Mouse (Mus musculus) spleen, embryonic (tissue): ENCODE data around the gene Tex21.
"Not testable (repeated sequence)": the region's sequence is repeated elsewhere in the genome, so short reads cannot be mapped to it uniquely, and the experiment has no call there.

Source experiments
- CTCF ChIA-PET: fragments of 350-600 bp; sonication (Branson Sonifier 250); formaldehyde crosslinking; loops from one replicate; lab custom pipeline; 2022; lab: Charles Lee

Tex21 gene

DNA sequence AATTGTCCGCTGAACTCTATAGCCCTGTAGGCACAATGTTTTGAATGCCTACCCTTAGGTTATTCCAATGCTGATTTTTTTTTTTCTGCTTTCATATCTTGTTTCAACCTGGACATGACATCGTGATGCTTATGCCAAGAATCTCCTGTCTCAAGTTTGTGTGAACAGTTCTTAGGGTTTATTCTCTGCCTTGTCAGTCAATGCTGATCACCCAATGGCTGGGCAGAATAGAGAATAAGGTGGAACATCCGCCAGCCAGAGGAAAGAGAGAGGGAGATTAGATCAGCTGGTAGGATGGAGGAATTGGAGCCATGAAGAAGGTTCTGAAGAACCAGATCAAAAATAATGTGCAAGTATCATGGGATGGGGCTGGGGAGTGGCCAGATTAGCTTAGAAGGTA lies 14.1 kb upstream of the Tex21 start:
- CTCF ChIA-PET = no interaction called here

DNA sequence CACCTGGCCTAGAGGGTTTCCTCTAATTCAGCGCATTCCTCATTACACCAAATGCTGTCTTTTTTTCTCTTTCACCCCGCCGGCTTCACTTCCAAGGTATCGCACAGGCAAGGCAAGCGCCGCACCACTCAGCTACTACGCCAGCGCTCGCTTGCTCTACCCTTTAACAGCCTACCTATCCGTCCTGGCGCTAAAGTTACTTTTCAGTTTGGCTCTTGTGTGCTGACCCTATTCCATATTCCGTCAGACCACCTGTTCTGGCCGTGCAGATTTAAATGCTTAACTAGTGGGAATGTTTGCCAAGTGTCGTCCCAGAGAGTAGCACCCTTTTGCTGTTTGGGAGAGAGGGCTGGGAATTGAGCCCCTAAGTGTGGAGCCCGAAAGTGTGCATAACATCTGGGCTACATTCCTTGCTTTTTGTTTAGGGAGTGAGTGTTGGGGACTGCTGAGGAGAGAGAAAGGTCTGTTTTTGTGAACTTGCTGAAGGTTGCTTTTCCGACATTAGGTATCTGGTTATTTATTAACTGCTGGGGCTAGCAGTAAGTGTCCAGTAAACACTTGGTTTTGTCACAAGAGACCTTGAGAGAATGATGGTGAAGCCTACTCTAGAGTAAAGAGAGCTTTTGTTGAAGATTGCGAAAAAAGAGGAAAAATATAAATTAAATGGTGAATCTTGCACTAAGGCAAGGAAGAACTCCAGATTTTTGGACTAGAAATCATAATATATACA lies 9.7 kb upstream of the Tex21 start:
- CTCF ChIA-PET = no interaction called here

DNA sequence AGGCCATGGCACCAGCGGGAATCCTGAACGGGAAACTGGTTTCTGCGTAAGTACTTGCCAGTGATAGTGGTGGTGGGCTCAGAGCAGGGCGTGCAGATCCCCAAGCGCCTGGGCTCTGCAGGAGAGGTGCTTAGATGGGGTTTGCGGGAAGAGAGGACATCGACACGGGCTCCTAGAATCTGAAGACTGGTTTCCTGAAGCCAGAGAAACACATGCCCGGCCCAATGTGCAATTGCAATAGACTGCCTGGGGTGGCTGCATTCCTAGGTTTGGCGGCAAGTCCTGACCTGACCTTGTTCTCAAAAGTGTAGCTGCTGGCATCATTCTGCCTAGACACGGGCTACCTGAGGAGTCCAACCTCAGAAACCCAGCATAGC lies 8.9 kb upstream of the Tex21 start:
- CTCF ChIA-PET = no interaction called here

DNA sequence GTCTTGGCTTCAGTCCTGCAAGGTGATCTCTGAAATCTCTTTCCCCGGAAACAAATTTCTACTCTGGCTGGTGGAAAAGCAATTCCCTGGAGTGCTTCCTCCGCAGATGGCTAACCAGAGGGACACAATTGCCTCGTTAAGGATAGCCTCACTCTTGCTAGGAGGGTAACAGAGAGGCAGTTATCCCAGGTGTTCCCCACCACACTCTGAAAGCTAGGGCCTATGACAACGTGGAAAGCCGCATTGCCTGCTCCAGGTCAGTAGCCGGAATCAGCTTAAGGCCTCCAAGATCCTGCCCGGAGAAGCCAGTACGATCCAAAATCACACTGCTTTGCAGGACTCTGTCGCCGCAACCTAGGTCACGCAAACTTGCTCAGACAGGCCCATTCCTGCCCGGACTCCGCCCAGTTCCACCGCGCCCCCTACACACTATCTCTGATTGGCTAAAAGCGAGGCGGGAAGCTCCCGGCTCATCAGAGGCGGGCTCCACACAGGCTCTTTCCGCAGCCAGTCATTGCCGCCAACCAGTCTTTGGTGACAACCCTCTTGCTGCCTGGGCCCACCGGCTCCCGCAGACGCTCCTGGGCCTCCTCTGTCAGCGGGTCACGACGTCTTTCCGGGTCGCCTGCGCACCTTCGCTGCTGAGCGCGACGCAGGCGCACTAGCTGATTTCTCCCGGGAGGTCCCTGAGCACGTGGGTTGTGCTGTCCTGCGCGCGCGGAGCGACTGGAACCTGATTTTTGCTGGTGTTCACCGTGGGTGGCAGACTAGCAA lies 8.4 kb upstream of the Tex21 start, which contains the start of gene Mthfd1:
Gene Mthfd1, plus strand, starts transcription at position 574 of the 774 bp plus-strand sequence.
- CTCF ChIA-PET = no interaction called here

DNA sequence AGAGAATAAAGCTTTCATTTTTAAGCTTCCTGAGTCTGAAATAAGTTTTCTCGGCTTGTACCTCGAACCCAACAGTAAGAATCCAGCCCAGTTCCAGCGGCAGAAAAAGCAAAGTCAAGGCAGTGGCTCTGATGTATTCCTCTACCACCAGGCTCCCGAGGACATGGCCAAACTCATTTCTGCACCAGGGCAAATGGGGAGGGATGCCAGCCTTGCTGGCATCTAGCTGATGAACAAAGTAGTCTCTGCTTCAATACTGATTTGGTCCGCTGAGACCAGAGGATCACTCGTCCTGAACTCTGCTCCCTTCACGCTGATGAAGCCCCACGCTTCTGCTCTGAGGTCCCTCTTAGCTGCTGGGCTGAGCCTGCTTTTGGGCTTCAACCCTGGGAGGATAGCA lies 7.4 kb upstream of the Tex21 start:
- CTCF ChIA-PET = no interaction called here

DNA sequence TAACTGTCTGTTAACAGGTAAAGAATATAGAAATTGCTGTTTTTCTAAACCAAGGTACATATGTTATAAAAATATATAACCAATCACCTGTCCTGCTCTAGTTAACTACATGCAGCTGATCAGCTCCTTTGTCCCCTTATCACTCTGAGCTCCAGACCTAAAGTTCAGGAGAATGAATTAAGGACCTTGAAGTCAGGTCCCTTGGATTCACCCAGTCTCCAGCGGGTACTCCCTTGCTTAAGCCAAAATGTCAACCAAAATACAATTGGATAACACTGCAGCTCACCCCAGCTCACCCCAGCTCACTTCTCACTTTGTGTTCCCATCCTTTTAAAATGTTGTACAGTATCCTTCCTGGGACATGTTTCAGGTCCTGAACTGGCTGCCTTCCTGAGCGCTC lies 7.0 kb upstream of the Tex21 start:
- CTCF ChIA-PET = no interaction called here

DNA sequence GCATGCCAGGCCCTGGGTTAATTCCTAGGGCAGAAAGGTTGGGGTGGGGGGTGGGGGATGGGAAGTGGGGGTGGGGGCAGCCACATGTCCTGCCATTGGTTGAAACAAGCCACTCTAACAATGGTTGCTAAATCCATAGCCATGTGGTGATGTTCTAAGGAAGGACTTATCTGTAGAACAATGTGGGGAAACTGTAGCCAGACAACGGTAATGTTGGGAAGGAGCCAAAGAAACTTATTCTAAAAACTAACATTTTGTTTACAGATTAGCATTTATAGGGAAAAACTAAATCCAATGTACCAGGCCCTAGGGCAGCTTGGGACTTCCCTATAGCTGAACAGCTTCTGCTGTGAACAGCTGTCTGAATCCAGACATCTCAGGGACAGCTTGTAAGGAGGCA lies 6.5 kb upstream of the Tex21 start:
- CTCF ChIA-PET = no interaction called here

DNA sequence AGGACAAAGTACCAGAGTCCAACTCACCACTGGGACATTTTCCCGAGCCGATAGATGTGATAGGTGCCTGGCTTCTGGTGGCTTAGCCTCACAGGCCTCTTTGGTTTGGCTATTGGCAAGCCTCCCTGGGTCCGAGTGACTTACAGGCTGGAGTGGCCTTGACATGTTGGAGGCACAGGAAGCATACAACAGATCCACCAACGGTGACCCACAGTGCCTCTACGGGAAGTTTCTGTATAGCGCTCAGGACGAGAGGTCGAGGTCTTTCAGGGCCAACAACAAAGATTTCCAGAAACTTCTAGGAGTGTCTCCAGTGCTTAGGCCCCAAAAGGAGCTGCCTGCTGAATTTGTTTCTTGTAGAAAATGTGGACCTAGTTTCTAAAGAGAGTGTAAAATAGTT lies 1.6 kb downstream of the Tex21 start:
- CTCF ChIA-PET = no interaction called here

DNA sequence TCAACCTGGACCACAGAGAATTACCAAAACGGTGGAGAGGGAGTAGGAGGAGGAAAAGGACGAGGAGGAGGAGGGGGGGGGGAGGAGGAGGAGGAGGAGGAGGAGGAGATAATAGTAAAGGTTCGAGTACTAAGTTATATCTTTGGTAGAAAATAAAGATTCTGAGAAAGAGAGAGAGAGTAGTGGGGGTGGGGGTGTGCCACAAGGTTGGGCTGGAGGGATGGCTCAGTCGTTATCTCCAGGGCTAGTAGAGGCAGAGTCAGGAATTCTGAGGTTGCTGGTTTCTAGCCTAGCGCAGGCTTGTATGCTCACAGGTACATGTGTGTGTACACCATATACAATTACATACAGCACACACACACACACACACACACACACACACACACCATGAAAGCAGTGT lies 4.7 kb downstream of the Tex21 start:
- CTCF ChIA-PET = no interaction called here

DNA sequence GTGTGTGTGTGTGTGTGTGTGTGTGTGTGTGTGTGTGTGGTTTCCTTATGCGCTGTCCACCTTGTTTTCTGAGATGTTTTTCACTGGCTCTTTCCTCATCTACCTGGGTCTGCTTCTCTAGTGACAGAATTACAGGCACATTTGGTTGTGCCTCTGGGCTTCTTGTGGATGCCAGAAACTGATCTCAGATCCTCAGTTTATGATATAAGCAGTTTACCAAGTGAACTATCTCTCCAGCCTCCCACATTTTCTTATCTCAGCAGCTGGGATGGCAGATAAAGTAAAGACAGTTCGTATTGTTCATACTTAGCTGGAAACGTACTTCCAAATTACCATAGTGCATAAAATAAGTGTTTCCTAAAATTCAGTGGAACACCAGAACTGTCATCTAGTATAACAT lies 5.5 kb downstream of the Tex21 start:
- CTCF ChIA-PET = no interaction called here

DNA sequence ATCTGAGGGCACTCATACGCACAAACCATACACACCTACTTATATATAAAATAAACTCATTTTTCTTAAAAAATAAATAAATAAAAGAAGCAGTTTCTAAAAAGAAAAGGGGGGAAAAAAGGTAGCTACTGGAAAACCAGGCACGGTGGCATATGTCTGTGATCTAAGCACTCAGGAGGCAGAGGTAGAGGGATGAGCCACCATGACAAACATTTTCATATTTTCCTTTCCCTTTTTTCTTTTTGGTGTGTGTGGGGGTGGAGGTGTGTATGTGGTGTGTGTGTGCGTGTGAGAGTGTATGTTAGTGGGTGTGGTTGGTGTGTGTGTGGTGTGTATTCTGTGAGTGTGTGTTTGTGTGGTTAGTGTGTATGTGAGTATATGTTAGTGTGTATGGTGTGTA lies 5.9 kb downstream of the Tex21 start:
- CTCF ChIA-PET = no interaction called here

DNA sequence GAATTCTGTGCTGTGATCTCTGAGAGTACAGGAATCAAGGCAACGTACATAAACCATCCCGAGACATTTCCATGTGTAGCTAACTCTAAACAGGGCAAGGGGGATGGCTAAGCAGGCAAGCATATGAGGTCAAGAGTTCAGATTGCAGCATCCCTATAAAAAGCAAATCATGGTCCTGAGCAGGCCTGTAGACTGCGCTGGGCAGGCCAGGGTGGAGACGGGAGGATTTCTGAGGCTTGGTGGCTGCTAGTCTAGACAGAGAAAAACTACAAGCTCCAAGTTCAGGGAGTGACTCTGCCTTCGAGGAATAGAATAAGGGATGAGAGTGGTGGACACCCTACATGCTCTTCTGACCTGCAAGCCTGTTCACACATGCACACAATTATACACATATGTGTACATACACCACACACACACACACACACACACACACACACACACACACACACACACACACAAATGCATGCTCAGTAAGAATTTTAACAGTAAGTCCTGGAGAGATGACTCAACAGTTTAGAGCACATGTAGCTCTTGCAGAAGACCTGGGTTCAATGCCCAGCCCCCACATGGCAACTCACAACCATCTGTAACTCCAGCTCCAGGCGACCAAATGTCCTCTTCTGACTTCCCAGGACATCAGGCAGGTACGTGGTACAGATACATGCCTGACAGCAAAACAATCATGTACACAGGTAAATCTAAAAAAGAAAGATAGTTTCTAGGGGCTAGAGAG lies 6.5 kb downstream of the Tex21 start:
- CTCF ChIA-PET = no interaction called here

DNA sequence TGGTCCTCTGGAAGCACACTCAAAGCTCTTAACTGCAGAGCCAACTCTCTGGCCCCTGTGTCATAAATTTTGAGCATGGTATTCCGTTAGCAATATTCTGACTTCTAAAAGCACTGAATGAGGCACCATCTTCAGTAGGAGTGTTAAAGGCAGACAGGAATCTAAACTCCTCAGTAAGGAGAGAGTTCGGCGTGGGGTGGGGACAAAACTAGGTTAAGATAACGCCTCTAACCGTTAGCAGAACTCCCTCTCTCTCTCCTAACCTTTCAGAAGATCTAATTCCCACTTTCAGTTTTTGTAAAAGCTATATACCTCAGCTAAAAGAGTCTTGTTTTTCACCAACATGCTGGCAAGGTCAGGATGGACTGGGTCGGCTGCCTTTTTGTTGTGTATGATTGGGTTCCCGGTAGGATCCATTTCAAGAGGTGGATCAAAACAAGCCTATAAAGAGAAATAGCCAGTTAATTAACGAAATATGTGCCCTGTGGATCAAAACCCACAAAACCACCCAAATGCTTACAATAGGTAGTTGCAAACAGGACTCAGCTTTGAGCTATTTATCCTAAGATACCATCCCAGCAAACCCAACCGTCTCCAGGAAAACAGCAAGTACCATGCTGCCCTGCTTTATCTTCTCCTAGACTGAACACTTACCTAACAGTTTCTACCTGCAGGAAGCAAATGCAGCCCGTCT lies 7.3 kb downstream of the Tex21 start:
- CTCF ChIA-PET = no interaction called here

DNA sequence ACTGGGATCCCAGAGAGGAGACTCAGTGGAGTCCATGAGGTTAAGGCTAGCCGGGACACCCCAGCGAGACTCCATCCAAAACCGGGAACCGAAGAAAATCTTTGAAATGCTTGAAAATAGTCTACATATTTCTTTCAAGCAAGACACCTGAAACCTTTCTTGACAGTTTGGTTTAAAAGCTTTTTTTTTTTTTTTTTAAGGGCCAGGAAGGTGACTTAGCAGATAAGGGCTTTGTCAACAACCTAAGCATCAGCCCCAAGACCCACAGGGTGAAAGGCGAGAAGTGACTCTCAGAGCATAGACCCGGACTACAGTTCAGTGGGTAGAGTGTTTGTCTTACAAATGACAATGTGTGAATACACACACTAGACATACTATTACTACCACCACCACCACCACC lies 11.3 kb downstream of the Tex21 start:
- CTCF ChIA-PET = interaction anchor here (0.5 kb wide), 1 partner anchor 56 kb away, joined by 3 read pairs; no protein-coding TSS in a partner anchor

DNA sequence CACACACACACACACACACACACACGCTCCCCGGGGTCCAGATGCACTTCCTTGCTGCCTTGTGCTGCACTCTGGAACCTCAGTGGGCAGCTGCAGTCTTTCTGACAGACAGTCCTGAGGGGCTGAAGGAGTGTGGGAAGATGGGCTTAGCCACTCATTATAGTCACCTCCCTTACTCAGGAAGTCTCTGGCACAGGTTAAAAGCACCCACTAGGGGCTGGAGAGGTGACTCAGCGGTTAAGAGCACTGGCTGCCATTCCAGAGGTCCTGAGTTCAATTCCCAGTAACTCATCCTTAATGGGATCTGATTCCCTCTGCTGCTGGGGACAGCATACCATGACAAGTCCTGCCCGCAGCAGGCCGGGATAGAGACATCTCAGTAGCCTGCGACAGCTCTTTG lies 15.9 kb downstream of the Tex21 start:
- CTCF ChIA-PET = no interaction called here

DNA sequence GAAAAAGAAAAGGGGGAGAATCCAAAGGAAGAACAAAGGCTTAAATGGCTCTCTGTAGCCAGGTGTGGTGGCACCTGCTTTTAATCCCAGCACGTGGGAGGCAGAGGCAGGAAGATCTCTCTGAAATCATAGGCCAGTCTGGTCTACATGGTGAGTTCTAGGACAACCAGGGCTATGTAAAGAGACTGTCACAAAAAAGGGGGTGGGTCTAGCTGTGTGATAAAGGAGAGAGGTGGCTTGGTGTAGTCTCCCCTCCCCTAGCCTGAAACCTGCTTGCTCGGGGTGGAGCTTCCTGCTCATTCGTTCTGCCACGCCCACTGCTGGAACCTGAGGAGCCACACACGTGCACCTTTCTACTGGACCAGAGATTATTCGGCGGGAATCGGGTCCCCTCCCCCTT lies 24.4 kb downstream of the Tex21 start:
- CTCF ChIA-PET = not testable (repeated sequence)

DNA sequence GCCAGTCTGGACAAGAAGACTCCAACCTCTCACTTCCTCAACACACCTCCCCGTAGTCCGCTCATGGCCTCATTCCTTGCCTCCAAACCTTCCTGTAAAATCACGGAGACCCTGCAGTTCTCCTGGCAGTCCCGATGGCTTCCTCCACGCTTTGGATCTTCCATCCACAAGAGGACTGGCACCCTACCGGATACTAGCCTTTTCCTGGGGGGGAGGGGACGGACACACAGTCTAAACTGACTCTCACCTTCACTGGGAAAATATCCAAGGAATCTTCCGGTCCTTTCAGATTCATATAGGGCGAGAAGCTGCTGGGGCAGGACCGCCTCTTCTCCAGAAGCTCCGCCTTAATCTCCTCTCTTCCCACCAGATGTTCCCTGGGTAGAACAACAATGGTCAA lies 29.8 kb downstream of the Tex21 start:
- CTCF ChIA-PET = no interaction called here

DNA sequence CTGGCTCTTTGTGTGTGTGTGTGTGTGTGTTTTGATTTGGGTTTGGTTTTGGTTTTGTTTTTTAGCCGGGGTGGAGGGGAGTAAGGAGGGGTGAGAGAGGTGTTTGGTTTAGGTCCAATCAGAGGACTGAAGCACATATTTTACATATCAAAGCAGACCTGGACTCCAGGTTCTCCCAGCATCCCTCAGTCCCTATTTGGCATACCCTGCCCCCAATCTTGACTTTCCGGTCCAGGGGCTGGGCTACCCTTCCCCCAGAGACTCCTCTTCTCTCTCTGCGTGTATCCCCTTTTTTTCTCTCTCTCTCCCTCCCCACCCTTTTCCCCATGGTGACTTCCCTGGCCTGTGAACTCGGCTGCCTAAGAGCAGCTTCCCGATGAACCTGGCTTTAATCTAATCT lies 31.4 kb downstream of the Tex21 start:
- CTCF ChIA-PET = no interaction called here

DNA sequence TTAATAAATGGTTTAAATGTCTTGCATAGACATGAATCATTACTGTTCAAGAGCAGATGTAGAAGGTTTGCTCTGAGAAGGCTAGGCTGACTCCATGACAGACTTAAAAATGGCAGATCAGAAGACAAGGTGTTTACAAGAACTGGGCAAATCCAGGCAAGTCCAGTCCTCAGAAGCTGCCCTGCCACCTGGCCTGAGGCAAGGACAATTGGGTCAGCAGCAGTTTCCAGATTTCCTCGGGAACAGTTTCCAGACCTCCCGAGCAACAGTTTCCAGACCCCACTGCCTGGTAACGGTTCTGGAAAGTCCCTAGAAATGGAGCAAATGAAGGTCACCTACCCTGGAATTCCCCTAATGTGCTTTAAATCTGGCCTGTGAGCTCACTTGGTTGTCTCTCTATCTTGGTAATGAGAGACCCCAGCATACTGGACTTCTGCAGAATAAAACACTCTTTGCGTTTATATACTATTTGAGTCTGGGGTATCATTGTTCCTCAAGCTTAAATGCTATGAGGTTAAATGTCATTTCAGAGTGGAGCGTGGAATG lies 37.0 kb downstream of the Tex21 start:
- CTCF ChIA-PET = interaction anchor here (0.6 kb wide), 1 partner anchor 12 kb away, joined by 3 read pairs; no protein-coding TSS in a partner anchor

DNA sequence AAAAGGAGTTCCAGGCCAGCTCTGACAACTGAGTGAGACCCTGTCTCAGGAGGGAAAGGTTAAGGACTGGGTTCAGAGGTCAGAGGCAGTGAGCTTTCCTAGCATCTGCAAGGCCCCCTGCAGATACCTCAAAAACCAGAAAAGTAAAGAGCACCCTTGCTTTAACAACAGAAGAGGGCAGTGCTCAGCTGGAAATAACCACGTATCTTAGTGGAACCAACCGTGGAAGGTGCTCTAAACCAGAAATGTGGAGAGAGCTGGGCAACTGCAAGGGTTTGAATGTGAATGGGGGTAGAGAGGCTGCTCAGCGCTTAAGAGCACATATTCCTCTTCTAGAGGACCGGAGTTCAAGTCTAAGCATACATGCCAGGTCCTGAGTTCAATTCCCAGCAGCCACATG lies 46.2 kb downstream of the Tex21 start:
- CTCF ChIA-PET = no interaction called here

DNA sequence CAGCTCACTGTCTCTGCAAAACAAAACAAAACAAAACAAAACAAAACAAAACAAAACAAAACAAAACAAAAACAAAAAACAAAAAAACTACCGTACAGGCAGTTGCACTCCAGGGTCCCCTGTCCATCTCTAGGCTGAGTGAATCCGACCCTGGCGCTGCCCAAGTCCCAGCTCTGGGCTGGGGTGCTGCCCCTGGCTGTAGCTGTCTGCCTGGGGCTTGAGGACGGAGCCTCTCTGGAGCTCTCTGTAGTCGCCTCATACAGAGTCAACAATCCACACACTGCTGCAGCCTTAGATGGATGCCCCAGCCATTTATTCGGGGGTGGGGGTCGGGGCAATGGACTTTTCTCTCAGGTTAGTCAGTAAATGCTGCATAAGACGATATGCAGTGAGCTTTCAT lies 49.5 kb downstream of the Tex21 start:
- CTCF ChIA-PET = interaction anchor here (0.5 to 1.1 kb wide), 4 partner anchors 13 to 526 kb away, joined by 3 to 5 read pairs (median 3); no protein-coding TSS in a partner anchor

DNA sequence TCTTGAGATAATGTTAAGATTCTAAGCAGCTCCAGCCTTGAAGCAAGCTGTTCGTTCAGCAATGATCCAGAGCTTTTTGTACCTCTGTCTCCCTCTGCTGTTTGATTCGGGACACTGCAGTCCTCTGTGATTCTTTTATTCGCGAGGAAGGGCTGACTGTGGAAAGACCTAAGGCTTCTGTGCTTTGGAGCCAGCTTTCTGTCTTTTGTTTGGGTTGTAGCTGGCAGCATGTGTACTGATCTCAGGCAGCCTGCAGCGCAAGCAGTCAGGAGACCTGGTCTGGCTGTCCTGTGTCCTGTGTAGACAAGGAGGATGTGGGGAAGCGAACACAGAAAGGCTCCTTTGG lies 49.9 kb downstream of the Tex21 start:
- CTCF ChIA-PET = interaction anchor here (0.8 to 1.1 kb wide), 3 partner anchors 15 to 526 kb away, joined by 3 to 5 read pairs (median 3); no protein-coding TSS in a partner anchor
